Mouse (Mus musculus): ENCODE data around the gene Gab2. TPM values are rescaled to one million over a fixed set of nuclear protein-coding genes. Genes with fewer than 3 reads are reported as not detected.

The Gab2 gene
- polyA plus RNA-seq, 1 experiment: 1.8 TPM

GRCm38 (mm10) chr7:97355068-97355841 lies 273.9 kb downstream of the Gab2 start:
- no peak overlapping the region for H3ac ChIP-seq (ENCODE audit: control insufficient read depth, insufficient read length, low read depth)
- H3K27me3 ChIP-seq (ENCODE audit: control insufficient read depth, insufficient read depth, insufficient read length): no peaks in the 10 kb centered on the region
- H3K4me3 ChIP-seq (ENCODE audit: insufficient read depth, poor library complexity, severe bottlenecking): no peak overlapping the region
- no peaks in the 10 kb centered on the region for H3K79me3 ChIP-seq (ENCODE audit: low read depth)
- no peak for TF ChIP-seq MYOD1 (IDR thresholded peaks at IDR 0.05; ENCODE audit: control insufficient read depth, insufficient read length, low read depth)
- no peak for TF ChIP-seq MAX (IDR thresholded peaks at IDR 0.05)
- TF ChIP-seq CEBPB (IDR thresholded peaks at IDR 0.05; ENCODE audit: low read depth): no peak
- TF ChIP-seq FOSL1 (IDR thresholded peaks at IDR 0.05; ENCODE audit: insufficient read depth, low read length, poor library complexity, severe bottlenecking): no peak
- no peak for TF ChIP-seq USF1 (IDR thresholded peaks at IDR 0.05; ENCODE audit: low read depth)
- TF ChIP-seq MYOG (IDR thresholded peaks at IDR 0.05; ENCODE audit: control insufficient read depth, extremely low read depth, insufficient read length): no peak
- TF ChIP-seq CTCF (IDR thresholded peaks at IDR 0.05; ENCODE audit: control insufficient read depth, insufficient read depth, insufficient read length): no peak
- H3K36me3 ChIP-seq (ENCODE audit: control insufficient read depth, insufficient read depth): no peaks in the 10 kb centered on the region
- no peaks in the 10 kb centered on the region for H3K79me2 ChIP-seq (ENCODE audit: control insufficient read depth, insufficient read depth)

DNA sequence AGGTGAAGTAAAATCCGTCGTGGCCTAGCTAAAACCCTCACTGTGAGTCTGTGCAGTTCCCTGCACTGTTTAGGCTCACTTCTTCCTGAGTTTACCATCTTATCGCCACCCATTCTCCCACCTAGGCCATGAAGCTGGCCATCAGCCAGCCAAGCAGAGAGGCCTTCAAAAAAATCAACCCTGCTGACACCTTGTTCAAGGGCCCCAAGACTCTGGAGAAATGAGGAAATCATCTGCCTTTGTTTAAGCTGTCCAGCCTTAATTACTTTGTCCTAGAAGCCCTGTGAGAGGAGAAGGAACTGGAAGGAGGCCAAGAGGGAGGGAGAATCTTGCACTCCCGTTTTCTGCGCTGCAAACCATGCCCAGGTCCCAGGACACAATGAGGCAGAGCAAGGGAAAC lies 274.9 kb downstream of the Gab2 start:
- H3K79me3 ChIP-seq (ENCODE audit: low read depth): no peaks in the 10 kb centered on the region
- TF ChIP-seq MYOD1 (IDR thresholded peaks at IDR 0.05; ENCODE audit: control insufficient read depth, insufficient read length, low read depth) (no peak), USF1 (IDR thresholded peaks at IDR 0.05; ENCODE audit: low read depth) (no peak), CEBPB (IDR thresholded peaks at IDR 0.05; ENCODE audit: low read depth) (no peak), MYOG (IDR thresholded peaks at IDR 0.05; ENCODE audit: control insufficient read depth, extremely low read depth, insufficient read length) (no peak), MAX (IDR thresholded peaks at IDR 0.05) (no peak), FOSL1 (IDR thresholded peaks at IDR 0.05; ENCODE audit: insufficient read depth, low read length, poor library complexity, severe bottlenecking) (no peak), CTCF (IDR thresholded peaks at IDR 0.05; ENCODE audit: control insufficient read depth, insufficient read depth, insufficient read length) (no peak)
- H3K4me3 ChIP-seq (ENCODE audit: insufficient read depth, poor library complexity, severe bottlenecking): no peak overlapping the region
- H3K27me3 ChIP-seq (ENCODE audit: control insufficient read depth, insufficient read depth, insufficient read length): no peaks in the 10 kb centered on the region
- H3K36me3 ChIP-seq (ENCODE audit: control insufficient read depth, insufficient read depth): no peaks in the 10 kb centered on the region
- H3K79me2 ChIP-seq (ENCODE audit: control insufficient read depth, insufficient read depth): no peaks in the 10 kb centered on the region
- H3ac ChIP-seq (ENCODE audit: control insufficient read depth, insufficient read length, low read depth): no peak overlapping the region

DNA sequence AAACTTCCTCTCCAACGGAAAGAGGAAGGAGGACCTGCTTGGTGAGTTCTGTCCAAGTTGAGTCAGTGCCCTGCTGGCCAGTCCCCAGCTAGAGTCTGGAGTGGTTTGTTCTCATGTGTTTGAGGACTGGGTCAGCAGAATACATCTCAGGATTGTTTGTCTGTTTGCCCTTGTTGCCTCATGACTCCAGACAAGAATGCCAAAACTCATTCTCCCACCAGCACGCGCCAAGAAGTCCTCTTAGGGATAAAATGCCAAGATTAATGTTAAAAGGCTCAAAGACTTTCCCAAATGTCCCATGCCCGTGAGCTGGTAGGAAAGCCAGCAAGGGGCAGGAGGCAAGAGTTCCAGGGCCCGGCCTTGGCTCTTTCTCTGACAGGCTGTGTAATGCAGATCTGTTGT lies 275.5 kb downstream of the Gab2 start:
- no peak overlapping the region for H3K4me3 ChIP-seq (ENCODE audit: insufficient read depth, poor library complexity, severe bottlenecking)
- no peaks in the 10 kb centered on the region for H3K27me3 ChIP-seq (ENCODE audit: control insufficient read depth, insufficient read depth, insufficient read length)
- H3K79me2 ChIP-seq (ENCODE audit: control insufficient read depth, insufficient read depth): no peaks in the 10 kb centered on the region
- no peaks in the 10 kb centered on the region for H3K36me3 ChIP-seq (ENCODE audit: control insufficient read depth, insufficient read depth)
- no peak overlapping the region for H3ac ChIP-seq (ENCODE audit: control insufficient read depth, insufficient read length, low read depth)
- TF ChIP-seq MAX (IDR thresholded peaks at IDR 0.05): no peak
- TF ChIP-seq FOSL1 (IDR thresholded peaks at IDR 0.05; ENCODE audit: insufficient read depth, low read length, poor library complexity, severe bottlenecking): no peak
- no peak for TF ChIP-seq USF1 (IDR thresholded peaks at IDR 0.05; ENCODE audit: low read depth)
- TF ChIP-seq CEBPB (IDR thresholded peaks at IDR 0.05; ENCODE audit: low read depth): no peak
- TF ChIP-seq MYOG (IDR thresholded peaks at IDR 0.05; ENCODE audit: control insufficient read depth, extremely low read depth, insufficient read length): no peak
- TF ChIP-seq MYOD1 (IDR thresholded peaks at IDR 0.05; ENCODE audit: control insufficient read depth, insufficient read length, low read depth): no peak
- no peak for TF ChIP-seq CTCF (IDR thresholded peaks at IDR 0.05; ENCODE audit: control insufficient read depth, insufficient read depth, insufficient read length)
- H3K79me3 ChIP-seq (ENCODE audit: low read depth): no peaks in the 10 kb centered on the region

GRCm38 (mm10) chr7:97357840-97358239 lies 276.5 kb downstream of the Gab2 start:
- TF ChIP-seq CEBPB (IDR thresholded peaks at IDR 0.05; ENCODE audit: low read depth): no peak
- no peak for TF ChIP-seq CTCF (IDR thresholded peaks at IDR 0.05; ENCODE audit: control insufficient read depth, insufficient read depth, insufficient read length)
- no peak for TF ChIP-seq FOSL1 (IDR thresholded peaks at IDR 0.05; ENCODE audit: insufficient read depth, low read length, poor library complexity, severe bottlenecking)
- no peak for TF ChIP-seq MYOG (IDR thresholded peaks at IDR 0.05; ENCODE audit: control insufficient read depth, extremely low read depth, insufficient read length)
- TF ChIP-seq MAX (IDR thresholded peaks at IDR 0.05): no peak
- TF ChIP-seq MYOD1 (IDR thresholded peaks at IDR 0.05; ENCODE audit: control insufficient read depth, insufficient read length, low read depth): no peak
- no peak for TF ChIP-seq USF1 (IDR thresholded peaks at IDR 0.05; ENCODE audit: low read depth)
- H3K36me3 ChIP-seq (ENCODE audit: control insufficient read depth, insufficient read depth): no peaks in the 10 kb centered on the region
- no peaks in the 10 kb centered on the region for H3K79me2 ChIP-seq (ENCODE audit: control insufficient read depth, insufficient read depth)
- no peak overlapping the region for H3K4me3 ChIP-seq (ENCODE audit: insufficient read depth, poor library complexity, severe bottlenecking)
- no peaks in the 10 kb centered on the region for H3K79me3 ChIP-seq (ENCODE audit: low read depth)
- H3ac ChIP-seq (ENCODE audit: control insufficient read depth, insufficient read length, low read depth): no peak overlapping the region
- H3K27me3 ChIP-seq (ENCODE audit: control insufficient read depth, insufficient read depth, insufficient read length): no peaks in the 10 kb centered on the region

DNA sequence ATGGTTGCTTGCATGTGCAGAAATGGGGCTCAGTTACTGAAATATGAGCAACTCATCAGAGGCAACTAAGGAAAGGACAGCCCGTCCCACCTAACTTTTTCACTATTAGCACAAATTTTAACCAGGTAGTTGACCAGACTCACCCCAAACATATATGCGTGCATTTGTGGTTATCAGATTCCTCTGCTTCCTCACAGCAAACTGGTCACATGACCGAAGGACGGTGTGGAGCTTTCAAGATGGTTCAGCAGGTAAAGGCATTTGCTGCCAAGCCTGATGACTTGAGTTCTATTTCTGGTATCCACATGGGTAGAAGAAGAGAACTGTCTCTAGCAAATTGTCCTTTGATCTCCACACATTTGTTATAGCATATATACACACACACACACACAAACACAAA lies 277.0 kb downstream of the Gab2 start:
- TF ChIP-seq MAX (IDR thresholded peaks at IDR 0.05) (no peak), MYOD1 (IDR thresholded peaks at IDR 0.05; ENCODE audit: control insufficient read depth, insufficient read length, low read depth) (no peak), MYOG (IDR thresholded peaks at IDR 0.05; ENCODE audit: control insufficient read depth, extremely low read depth, insufficient read length) (no peak)
- no peaks in the 10 kb centered on the region for H3K79me3 ChIP-seq (ENCODE audit: low read depth)
- no peak overlapping the region for H3ac ChIP-seq (ENCODE audit: control insufficient read depth, insufficient read length, low read depth)
- H3K79me2 ChIP-seq (ENCODE audit: control insufficient read depth, insufficient read depth): no peaks in the 10 kb centered on the region
- no peak overlapping the region for H3K4me3 ChIP-seq (ENCODE audit: insufficient read depth, poor library complexity, severe bottlenecking)
- no peaks in the 10 kb centered on the region for H3K27me3 ChIP-seq (ENCODE audit: control insufficient read depth, insufficient read depth, insufficient read length)
- no peaks in the 10 kb centered on the region for H3K36me3 ChIP-seq (ENCODE audit: control insufficient read depth, insufficient read depth)

Other genes with a start within 250 kb of the Gab2 start
- 5.6 TPM for gene Nars2, start 130.1 kb upstream of the Gab2 start, polyA plus RNA-seq (2012; fragmentation: generic; extraction: Trizol)

Data from C2C12 (cell line).